Mouse (Mus musculus): ENCODE measurements around the gene Cnot8. TPM values are rescaled to one million over a fixed set of nuclear protein-coding genes. Genes with fewer than 3 reads are reported as not detected.
"Not testable (repeated sequence)": the region's sequence is repeated elsewhere in the genome, so short reads cannot be mapped to it uniquely, and the experiment has no call there.

Cnot8 gene
- 0.36 and 0.37 TPM in 2 replicates for polyA plus RNA-seq (2012)

DNA sequence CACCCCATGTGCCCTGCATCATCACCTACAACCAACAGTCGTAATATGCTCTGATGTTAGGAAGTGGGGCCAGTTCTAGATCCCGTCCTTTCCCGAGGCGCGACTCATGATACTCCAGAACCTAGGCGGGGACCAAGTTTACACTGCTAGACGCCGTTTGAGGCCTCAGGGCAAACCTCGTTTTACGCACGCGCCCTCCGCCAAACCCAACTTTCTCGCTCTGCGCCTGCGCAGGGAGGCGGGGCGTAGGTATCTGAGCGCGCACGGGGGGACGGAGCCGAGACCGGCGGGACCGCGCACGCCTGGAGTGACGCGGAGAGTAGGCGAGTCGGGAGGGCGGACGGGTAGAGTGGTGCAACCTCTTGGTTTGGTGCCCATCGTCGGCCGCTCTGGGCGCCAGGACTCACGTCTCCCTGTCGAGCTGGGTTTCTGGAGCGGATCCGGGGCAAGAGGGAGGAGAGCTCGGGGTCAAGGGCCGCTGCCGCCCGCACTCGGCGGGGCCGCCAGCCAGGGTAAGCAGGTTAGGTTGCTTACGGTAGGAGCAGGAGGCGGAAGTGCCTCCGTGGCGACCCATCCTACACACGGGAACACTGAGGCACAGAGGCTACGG, at the start of gene Cnot8:
Cnot8 (plus strand) TSS at position 457 of the 610 bp plus-strand sequence.
- H3K27me3 ChIP-seq (ENCODE audit: control insufficient read depth): no peaks in the 10 kb centered on the region
- H3K4me1 ChIP-seq (ENCODE audit: control insufficient read depth): peaks cover 53% of the 10 kb centered on the region
- H3K4me3 ChIP-seq (replicated peaks): peak within 1 kb of the TSS; percentile 79
- H3K9me3 ChIP-seq (ENCODE audit: control insufficient read depth, low read length): no peaks in the 10 kb centered on the region
- no peak for TF ChIP-seq TAL1 (IDR thresholded peaks at IDR 0.05; ENCODE audit: low read length)
- no peak for TF ChIP-seq GATA1 (IDR thresholded peaks at IDR 0.05; ENCODE audit: low read length)
- peaks cover 10% of the 10 kb centered on the region for H3K36me3 ChIP-seq (ENCODE audit: control insufficient read depth)

DNA sequence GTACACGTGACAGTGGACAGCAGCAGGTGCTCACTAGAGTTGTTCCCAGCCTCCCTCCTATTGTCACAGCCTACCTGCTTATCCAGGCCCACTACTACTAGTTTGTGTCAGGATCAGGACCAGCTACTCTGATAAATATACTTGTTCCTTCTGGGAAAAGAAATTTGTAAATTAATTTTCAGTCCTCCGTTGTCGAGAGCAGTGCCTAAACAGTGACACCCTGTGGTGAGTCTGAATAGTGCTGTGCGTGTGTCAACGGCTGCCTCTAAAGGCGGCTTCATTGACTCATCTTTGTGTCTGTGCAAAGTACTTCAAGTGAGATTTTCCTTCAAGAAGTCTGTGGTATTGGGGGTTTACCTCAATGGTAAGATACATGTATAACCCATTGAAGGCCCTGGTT, 46.5 kb upstream of the Cnot8 start:
- Histone ChIP-seq H3K27me3 (ENCODE audit: control insufficient read depth) (no peaks in the 10 kb centered on the region), H3K9me3 (ENCODE audit: control insufficient read depth, low read length) (no peaks in the 10 kb centered on the region), H3K36me3 (ENCODE audit: control insufficient read depth) (peaks cover 96% of the 10 kb centered on the region), H3K4me3 (replicated peaks) (no peak overlapping the region), H3K4me1 (ENCODE audit: control insufficient read depth) (peaks cover 2% of the 10 kb centered on the region; the same call in 1 of the 2 replicates)
- TF ChIP-seq GATA1 (IDR thresholded peaks at IDR 0.05; ENCODE audit: low read length) (no peak), TAL1 (IDR thresholded peaks at IDR 0.05; ENCODE audit: low read length) (no peak)

DNA sequence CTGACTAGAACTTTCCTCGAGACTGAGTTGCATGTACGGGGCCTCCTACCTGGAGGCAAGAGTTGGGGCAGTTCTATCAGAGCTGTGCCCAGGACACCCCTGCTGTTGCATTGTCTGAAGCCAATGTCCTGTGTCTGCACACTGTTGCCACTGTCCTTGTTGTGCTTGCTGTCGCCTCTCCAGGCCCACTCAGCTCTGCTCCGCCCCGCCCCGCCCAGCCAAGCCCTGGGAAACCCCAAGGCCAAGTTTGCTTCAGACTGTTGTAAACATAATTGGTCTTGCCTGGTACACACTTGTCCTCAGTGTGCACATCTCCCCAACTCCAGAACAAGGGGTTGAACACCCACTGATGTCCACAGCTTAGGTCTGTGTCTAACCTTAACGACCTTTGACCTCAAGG, 44.2 kb upstream of the Cnot8 start:
- peaks cover 83% of the 10 kb centered on the region for H3K36me3 ChIP-seq (ENCODE audit: control insufficient read depth)
- H3K4me3 ChIP-seq (replicated peaks); H3K9me3 ChIP-seq (ENCODE audit: control insufficient read depth, low read length); H3K4me1 ChIP-seq (ENCODE audit: control insufficient read depth); H3K27me3 ChIP-seq (ENCODE audit: control insufficient read depth): not testable (repeated sequence)

DNA sequence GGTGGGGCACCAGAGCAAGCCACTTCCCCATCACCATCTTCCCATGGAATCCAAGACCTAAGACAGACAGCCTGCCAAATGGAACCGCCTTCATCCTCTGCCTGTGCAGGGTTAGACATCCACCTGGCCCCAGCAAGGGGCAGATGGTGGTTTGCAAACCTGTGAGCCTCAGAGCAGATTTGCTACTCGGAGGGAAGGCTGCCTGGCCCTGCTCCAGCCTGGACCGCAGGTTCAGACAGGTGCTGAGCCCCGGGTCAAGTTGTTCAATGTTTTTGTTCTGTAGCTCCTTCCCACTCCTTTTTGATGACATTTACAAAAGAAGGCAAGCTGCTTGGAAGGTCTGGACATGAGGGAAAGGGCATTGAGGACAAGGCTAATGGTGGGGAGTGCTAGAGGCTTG, 42.7 kb upstream of the Cnot8 start:
- H3K27me3 ChIP-seq (ENCODE audit: control insufficient read depth); H3K4me3 ChIP-seq (replicated peaks); H3K9me3 ChIP-seq (ENCODE audit: control insufficient read depth, low read length); H3K4me1 ChIP-seq (ENCODE audit: control insufficient read depth): not testable (repeated sequence)
- peaks cover 68% of the 10 kb centered on the region for H3K36me3 ChIP-seq (ENCODE audit: control insufficient read depth)

DNA sequence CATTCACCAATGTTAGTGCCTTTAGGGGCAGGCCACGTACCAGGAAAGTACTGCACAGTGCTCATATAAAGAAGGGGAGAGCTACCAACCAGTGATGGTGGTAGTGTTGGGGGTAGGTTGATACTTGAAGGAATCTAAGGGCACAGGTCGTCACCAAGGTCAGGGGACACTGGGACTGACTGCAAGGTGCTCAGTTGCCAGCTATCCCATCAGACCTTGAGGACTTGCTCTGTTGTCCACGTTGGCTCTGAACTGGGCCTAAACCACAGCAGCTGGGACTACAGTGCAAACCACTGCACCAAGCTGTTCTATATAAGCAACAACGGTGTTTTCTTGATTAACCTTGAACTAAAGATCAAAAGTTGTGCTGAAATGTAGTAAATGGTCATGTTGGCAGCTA, 41.4 kb upstream of the Cnot8 start:
- Histone ChIP-seq H3K27me3 (ENCODE audit: control insufficient read depth) (no peaks in the 10 kb centered on the region), H3K4me1 (ENCODE audit: control insufficient read depth) (peaks cover 2% of the 10 kb centered on the region), H3K36me3 (ENCODE audit: control insufficient read depth) (peaks cover 55% of the 10 kb centered on the region), H3K4me3 (replicated peaks) (no peak overlapping the region), H3K9me3 (ENCODE audit: control insufficient read depth, low read length) (no peaks in the 10 kb centered on the region)
- TF ChIP-seq GATA1 (IDR thresholded peaks at IDR 0.05; ENCODE audit: low read length): no peak

DNA sequence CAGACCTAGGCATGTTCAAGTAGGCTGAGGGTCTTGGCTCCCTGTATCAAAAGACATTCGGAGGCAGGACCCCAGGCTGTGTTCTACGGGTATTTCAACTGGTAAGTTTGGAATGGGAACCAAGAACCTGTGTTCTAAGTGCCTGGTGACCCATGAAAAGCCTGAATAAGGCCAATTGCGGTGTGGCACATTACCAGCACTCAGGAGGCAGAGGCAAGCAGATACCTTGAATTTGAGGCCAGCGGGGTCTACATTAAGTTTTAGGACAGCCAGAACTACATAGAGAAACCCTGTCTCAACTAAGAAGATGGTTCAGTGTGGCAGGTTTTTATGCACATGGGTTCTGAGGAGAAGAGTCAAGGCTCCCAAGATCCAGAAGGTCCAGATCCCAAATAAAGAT, 38.9 kb upstream of the Cnot8 start:
- H3K9me3 ChIP-seq (ENCODE audit: control insufficient read depth, low read length): no peaks in the 10 kb centered on the region
- H3K27me3 ChIP-seq (ENCODE audit: control insufficient read depth): no peaks in the 10 kb centered on the region
- H3K4me3 ChIP-seq (replicated peaks): no peak overlapping the region
- TF ChIP-seq TAL1 (IDR thresholded peaks at IDR 0.05; ENCODE audit: low read length): no peak
- TF ChIP-seq GATA1 (IDR thresholded peaks at IDR 0.05; ENCODE audit: low read length): no peak
- peaks cover 33% of the 10 kb centered on the region for H3K36me3 ChIP-seq (ENCODE audit: control insufficient read depth)
- H3K4me1 ChIP-seq (ENCODE audit: control insufficient read depth): no peaks in the 10 kb centered on the region; the same call in none of the 2 replicates

DNA sequence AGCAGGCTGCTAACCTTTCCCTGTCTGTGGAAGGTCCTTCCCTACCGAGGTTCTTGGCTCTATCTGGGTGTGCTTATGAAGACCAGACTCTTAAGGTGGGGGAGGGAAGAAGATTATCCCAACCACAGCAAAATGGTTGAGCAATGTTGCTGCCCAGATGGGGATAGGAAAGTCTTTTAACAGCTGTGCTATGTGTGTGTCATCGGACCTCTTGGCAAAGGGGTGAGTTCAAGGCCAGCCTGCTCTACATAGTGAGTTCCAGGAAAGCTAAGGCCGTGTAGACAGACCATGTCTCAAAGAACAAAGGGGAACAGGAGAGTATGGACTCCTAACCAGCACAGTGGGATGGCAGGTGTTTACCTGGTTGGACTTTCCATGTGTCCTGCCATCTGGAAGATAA, 31.0 kb upstream of the Cnot8 start:
- TF ChIP-seq GATA1 (IDR thresholded peaks at IDR 0.05; ENCODE audit: low read length) (no peak), TAL1 (IDR thresholded peaks at IDR 0.05; ENCODE audit: low read length) (no peak)
- Histone ChIP-seq H3K36me3 (ENCODE audit: control insufficient read depth) (no peaks in the 10 kb centered on the region), H3K9me3 (ENCODE audit: control insufficient read depth, low read length) (no peaks in the 10 kb centered on the region; the same call in 1 of the 2 replicates), H3K4me3 (replicated peaks) (no peak overlapping the region), H3K27me3 (ENCODE audit: control insufficient read depth) (0 out of 2 replicates have a peak, but pooled peaks cover 2% of the 10 kb centered on the region), H3K4me1 (ENCODE audit: control insufficient read depth) (no peaks in the 10 kb centered on the region)

DNA sequence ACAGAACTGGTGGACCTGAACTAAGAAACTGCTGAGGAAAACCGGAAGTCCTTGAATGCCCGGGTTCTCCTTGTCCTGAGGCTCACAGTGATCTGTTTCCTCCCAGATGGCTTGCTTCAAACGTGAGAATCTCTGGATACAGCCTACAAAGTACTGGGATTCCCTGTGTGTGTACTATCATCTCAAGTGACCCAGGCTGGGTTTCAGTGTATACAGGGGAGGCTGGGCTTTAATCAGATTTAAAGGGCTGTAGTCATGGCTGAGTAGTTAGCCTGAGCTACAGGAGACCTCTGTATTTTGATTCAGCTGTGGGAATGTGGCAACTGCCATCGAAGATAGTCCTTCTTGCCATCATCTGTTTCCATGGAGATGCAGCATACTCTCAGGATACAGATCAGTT, 26.7 kb upstream of the Cnot8 start:
- Histone ChIP-seq H3K9me3 (ENCODE audit: control insufficient read depth, low read length) (peaks cover 2% of the 10 kb centered on the region; the same call in 1 of the 2 replicates), H3K4me3 (replicated peaks) (no peak overlapping the region), H3K36me3 (ENCODE audit: control insufficient read depth) (no peaks in the 10 kb centered on the region), H3K4me1 (ENCODE audit: control insufficient read depth) (no peaks in the 10 kb centered on the region), H3K27me3 (ENCODE audit: control insufficient read depth) (0 out of 2 replicates have a peak, but pooled peaks cover 3% of the 10 kb centered on the region)
- TF ChIP-seq GATA1 (IDR thresholded peaks at IDR 0.05; ENCODE audit: low read length) (no peak), TAL1 (IDR thresholded peaks at IDR 0.05; ENCODE audit: low read length) (no peak)

DNA sequence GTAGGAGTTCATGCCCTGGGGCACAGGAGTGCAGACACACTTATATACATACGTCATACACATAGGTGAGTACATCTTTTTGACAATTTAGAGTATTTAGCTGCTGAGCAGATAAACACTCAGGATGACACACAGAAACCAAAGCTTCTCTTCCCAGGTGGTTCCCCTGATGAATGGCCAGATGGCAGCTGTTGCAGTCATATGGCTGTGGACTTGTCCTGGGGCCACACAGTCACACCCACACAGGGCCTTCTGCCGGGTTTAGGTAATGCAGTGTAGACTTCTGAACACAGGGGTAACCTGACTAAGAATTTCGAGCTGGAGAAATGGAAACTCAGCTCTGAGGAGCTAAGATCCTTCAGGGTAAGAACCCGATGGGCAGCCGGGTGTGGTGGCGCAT, 22.2 kb upstream of the Cnot8 start:
- Histone ChIP-seq H3K4me3 (replicated peaks) (no peak overlapping the region), H3K36me3 (ENCODE audit: control insufficient read depth) (no peaks in the 10 kb centered on the region), H3K4me1 (ENCODE audit: control insufficient read depth) (no peaks in the 10 kb centered on the region), H3K9me3 (ENCODE audit: control insufficient read depth, low read length) (peaks cover 2% of the 10 kb centered on the region; the same call in 1 of the 2 replicates), H3K27me3 (ENCODE audit: control insufficient read depth) (0 out of 2 replicates have a peak, but pooled peaks cover 3% of the 10 kb centered on the region)
- no peak for TF ChIP-seq TAL1 (IDR thresholded peaks at IDR 0.05; ENCODE audit: low read length)
- TF ChIP-seq GATA1 (IDR thresholded peaks at IDR 0.05; ENCODE audit: low read length): no peak

DNA sequence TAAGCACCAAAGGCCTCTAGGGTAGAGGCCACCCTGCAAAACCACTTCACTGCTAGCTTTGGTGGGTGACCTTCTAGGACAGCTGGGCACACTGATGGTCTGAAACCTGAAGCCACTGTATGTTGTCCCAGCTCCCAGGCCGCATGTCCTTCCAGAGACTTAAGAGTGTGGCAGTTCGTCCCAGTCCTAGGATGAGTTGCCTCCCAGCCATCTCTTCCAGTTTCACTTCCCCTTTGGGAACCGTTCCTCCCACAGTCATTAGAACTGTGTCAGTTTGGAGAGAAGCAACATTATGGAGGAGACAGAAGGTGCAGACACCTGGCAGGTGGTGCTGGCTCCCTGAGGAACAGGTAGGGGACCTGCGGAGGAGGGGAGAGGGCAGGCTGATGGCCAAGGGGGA, 11.4 kb upstream of the Cnot8 start:
- H3K36me3 ChIP-seq (ENCODE audit: control insufficient read depth): no peaks in the 10 kb centered on the region
- H3K4me1 ChIP-seq (ENCODE audit: control insufficient read depth): peaks cover 11% of the 10 kb centered on the region
- peaks cover 19% of the 10 kb centered on the region for H3K27me3 ChIP-seq (ENCODE audit: control insufficient read depth)
- TF ChIP-seq GATA1 (IDR thresholded peaks at IDR 0.05; ENCODE audit: low read length) (no peak), TAL1 (IDR thresholded peaks at IDR 0.05; ENCODE audit: low read length) (no peak)
- no peaks in the 10 kb centered on the region for H3K9me3 ChIP-seq (ENCODE audit: control insufficient read depth, low read length)
- peak overlapping the region; percentile 40 for H3K4me3 ChIP-seq (replicated peaks)

All from erythroblast, embryonic 14.5 days (primary cell).